Mouse (Mus musculus) neural tube, embryonic 11.5 days (tissue): Measurements from ENCODE around the gene Creld2. TPM values are rescaled to one million over a fixed set of nuclear protein-coding genes. Genes with fewer than 3 reads are reported as not detected.

ENCODE experiments used
- polyA plus RNA-seq: library from polyadenylated mRNA; unstranded; fragments of >200 nt; fragmentation: Nextera tagmentation; extraction: Ambion mirVana; gene quantifications from 2 replicates; pipeline ENCODE4 v1.2.1, GENCODE M21; 2014

The Creld2 gene
- polyA plus RNA-seq, 1 experiment from 2014 or later = 96.4 TPM

Other genes starting within 250 kb of the Creld2 start
- gene Zdhhc25, start 219.3 kb upstream of the Creld2 start, polyA plus RNA-seq = not detected in 2 replicates
- gene Brd1, start 85.4 kb upstream of the Creld2 start, polyA plus RNA-seq = 23.4 and 25.9 TPM in 2 replicates
- gene Zbed4, start 68.0 kb upstream of the Creld2 start, polyA plus RNA-seq = 46.1 and 48.6 TPM in 2 replicates
- 10.2 and 13.3 TPM in 2 replicates for gene Alg12, start 328 bp upstream of the Creld2 start, polyA plus RNA-seq
- 38.7 and 42.3 TPM in 2 replicates for gene Pim3, start 42.5 kb downstream of the Creld2 start, polyA plus RNA-seq
- gene Ttll8, start 134.8 kb downstream of the Creld2 start, polyA plus RNA-seq = not detected in 2 replicates
- gene Mlc1, start 159.4 kb downstream of the Creld2 start, polyA plus RNA-seq = 0.85 and 1.4 TPM in 2 replicates
- not detected in 2 replicates for gene Mov10l1, start 163.3 kb downstream of the Creld2 start, polyA plus RNA-seq
- gene Panx2, start 240.1 kb downstream of the Creld2 start, polyA plus RNA-seq = 0.45 and 0.88 TPM in 2 replicates